Mouse (Mus musculus) C3H10T1/2 (cell line): Measurements from ENCODE around the gene Lrrfip1. TPM values are rescaled to one million over a fixed set of nuclear protein-coding genes. Genes with fewer than 3 reads are reported as not detected.

ENCODE experiments used
- polyA plus RNA-seq, 2 experiments: library from polyadenylated mRNA; unstranded; fragments of >200 nt; fragmentation: generic; extraction: Trizol; gene quantifications; one replicate each; pipeline ENCODE4 v1.2.1; 2012; ENCODE audit warnings: missing spikeins in 2 of 2

The Lrrfip1 gene
- polyA plus RNA-seq = 10 to 100 TPM in 1 of 2 experiments, 1 to 10 TPM in 1; 4.8 to 38.2 TPM

DNA sequence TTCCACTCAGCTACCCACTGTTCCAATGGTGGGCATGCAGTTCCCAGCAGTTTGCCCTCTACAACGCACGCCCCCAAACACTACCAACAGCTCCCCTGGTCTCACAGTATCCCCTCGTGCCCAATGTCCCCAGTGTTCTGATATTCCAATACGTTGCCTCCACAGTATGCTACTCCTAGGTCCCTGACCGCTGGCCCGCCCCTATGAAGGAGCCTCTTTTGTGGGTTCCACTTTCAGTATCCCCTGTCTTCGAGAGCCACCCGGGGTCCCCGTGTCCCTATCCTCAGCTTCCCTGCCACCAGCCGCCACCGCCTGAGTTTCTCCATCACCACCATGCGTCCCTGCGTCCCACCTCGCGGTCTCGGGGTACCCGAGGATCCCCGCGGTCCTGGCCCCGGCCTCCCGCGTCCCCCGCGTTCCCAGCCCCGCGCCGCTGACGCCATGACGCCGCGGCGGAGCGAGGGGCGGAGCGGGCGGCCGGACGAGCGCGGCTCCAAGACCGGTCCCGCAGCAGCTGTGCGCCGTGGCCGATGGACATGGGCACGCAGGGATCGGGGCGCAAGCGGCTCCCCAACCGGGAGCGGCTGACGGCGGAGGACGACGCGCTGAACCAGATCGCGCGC is at the start of gene Lrrfip1:
Lrrfip1 (plus strand) TSS at position 470 of the 623 bp plus-strand sequence.

DNA sequence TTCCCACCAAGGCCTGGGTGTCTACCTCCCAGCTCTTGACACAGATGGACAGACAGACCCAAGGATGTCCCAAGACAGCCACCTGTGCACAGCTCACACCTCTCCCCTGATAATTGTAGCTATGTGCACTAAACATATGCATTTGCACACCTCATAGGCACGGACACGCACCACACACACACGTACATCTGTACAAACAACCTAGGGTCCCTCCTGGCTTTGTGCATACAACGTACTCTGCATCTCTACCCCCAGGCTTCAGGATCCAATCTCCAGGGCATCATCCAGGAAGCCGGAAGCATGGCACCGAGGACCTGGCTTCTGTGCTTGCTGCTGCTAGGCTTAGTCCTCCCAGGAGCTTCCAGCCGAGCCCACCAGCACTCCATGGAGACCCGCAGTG is 45.7 kb upstream of the Lrrfip1 start, which contains the start of gene Prlh:
Prlh (plus strand) TSS at position 301 of the 400 bp plus-strand sequence.

DNA sequence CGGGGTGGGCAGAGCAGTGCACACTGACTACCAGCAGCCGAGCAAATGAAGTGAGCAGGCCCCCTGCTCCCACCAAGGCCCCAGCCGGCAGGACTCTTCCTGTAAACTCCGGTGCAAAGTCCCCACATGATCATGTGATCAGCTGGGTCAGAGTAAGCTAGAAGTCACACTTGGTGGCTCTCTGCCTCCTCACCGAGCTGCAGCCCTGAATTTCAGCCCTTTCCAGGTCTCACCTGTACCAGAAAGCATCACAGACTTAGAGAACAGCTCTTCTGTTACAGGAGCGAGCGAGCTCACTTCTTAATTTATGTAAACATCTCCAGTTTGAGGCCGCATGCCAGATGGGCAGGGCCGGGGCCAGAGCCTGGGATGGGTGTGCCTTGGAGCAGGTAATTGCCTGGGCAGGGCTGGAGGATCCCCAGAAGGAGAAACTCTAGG is 29.2 kb upstream of the Lrrfip1 start, which contains the start of gene Rab17:
Rab17 (minus strand) TSS at position 315 of the 438 bp plus-strand sequence.

DNA sequence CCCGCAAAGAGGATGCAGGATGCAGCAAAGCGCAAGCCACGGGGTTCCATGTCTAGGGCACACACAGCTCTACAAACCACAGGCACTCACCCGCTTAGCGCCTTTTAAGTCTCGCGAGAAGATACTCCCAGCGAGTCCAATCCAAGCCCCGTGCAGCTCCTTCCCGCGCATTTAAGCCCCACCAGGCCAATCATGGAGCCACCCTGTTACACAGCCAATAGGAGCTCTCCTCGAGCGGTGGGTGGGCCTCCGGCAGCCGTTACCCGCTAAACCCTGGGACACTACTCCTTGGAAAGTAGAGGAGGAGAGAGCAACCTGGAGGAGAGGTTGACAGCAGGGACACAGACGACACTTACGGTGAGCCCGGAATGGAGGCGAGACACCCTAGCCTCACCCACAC is 146.3 kb downstream of the Lrrfip1 start, which contains the start of gene Rbm44:
Rbm44 (plus strand) TSS at position 277 of the 400 bp plus-strand sequence.

Other genes starting within 250 kb of the Lrrfip1 start
- 100 to 1,000 TPM in 1 of 2 experiments, 10 to 100 TPM in 1; 15.5 to 212 TPM for gene Col6a3, start 154.8 kb upstream of the Lrrfip1 start, polyA plus RNA-seq
- under 1 TPM; 0.05 to 0.06 TPM for gene Mlph, start 83.7 kb upstream of the Lrrfip1 start, polyA plus RNA-seq
- gene Prlh, start 45.6 kb upstream of the Lrrfip1 start, polyA plus RNA-seq = not detected
- gene Rab17, start 29.1 kb upstream of the Lrrfip1 start, polyA plus RNA-seq = under 1 TPM in 1 of 2 experiments, not detected in 1; 0.02 TPM
- gene Rbm44, start 146.4 kb downstream of the Lrrfip1 start, polyA plus RNA-seq = not detected
- gene Ramp1, start 181.1 kb downstream of the Lrrfip1 start, polyA plus RNA-seq = under 1 TPM in 1 of 2 experiments, not detected in 1; 0.02 TPM